Mouse (Mus musculus): ENCODE measurements around the gene Ssh1.

DNA sequence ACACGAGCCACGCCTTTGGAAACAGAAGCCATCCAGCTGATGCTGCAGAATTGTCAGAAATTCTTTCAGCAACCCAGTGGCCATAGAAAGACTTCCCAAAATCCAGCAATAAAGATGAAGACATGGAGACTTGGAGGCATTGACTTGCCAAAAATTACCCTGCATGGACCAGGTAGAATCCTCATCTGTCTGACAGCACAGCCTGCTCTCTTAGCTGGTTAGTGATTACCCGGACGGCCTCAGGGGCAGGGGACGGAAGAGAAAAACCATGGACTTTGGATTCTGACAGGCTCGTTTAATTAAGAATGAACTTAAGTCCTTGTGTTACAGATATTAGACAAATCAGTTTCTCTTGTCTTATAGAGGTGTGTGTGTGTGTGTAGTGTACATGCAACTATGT is 83.0 kb downstream of the Ssh1 start:
- TF ChIP-seq GATA1 (IDR thresholded peaks at IDR 0.05; ENCODE audit: low read length) (no peak), TAL1 (IDR thresholded peaks at IDR 0.05; ENCODE audit: low read length) (no peak)
